Mouse (Mus musculus): ENCODE measurements at regions not wholly inside any gene's neighbourhood (a gene's known extent, or its start where the extent isn't known, plus 50 kb on each side); places are given as distances from the start of the nearest gene placed in this dataset.

DNA sequence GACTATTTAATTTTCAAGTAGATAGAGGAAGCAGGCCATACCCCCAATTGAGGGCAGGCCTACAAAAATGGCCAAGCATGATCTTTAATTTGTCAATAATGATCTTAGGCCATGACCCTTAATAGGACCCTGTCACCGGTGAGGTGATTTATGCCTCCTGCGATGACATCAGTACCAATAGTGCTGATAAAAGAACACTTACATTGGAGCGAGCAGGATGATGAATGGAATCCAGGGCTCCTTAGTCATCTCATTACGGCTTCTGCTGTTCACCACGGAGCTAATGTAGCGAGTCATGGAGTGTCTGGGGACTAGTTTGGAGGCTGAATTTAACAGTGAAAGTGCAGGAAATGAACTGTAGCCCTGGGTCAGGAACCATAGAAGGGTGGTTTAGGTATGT is 308.6 kb downstream of the En1 start:
- DNase-seq (ENCODE audit: low read depth), result no peak

DNA sequence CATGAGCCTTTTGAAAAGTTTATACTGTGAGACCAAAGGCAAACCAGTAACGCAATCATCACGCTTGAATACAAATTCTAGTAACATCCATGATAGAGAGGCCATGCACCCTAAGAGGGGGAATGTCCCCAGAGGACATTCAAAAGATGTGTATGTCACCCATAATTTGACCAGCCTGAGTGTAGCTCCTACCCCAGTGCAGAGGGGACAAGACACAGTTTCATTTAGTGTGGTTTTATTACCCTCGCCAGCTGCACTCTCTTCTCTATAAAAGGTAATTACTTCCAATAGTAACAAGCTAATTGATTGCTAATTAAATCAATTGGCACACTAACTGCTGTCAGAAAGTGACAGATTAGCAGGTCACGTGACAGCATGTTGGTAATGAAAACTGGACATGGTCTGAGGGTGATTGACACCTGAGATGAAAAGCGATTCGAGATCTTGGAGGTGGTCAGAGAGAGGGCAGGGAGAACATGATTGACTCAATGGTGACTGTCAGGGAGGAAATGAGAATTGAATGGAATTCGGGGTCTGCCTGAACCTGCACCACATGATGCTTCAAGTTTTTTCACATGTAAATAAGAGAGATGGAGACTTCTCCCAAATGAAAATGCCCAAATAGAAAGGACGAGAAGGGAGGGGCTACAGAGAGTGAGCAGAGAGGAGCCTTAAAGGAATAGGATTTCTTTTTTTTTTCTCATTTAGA is 309.9 kb downstream of the En1 start:
- no peak for DNase-seq (ENCODE audit: low read depth)

DNA sequence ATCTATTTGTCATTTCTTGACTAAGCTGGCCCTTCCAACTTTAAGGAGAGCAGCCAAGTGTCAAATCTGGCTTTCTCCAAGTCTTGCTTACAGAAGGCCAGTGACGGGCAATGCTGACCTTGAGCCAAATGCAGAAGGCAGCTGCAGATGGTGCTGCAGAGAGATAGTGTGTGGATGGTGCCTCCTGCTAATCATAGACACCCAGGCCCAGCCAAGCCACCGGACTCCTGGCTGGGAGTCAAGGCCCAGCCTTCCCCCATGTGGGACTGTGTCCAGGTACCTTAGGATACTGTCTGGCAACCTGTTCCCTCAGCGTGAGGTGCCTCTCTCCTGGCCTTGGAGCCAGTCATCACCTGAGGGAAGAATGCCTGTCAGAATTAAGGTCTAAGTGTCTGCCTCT is 319.3 kb downstream of the En1 start:
- DNase-seq (ENCODE audit: low read depth), result no peak

DNA sequence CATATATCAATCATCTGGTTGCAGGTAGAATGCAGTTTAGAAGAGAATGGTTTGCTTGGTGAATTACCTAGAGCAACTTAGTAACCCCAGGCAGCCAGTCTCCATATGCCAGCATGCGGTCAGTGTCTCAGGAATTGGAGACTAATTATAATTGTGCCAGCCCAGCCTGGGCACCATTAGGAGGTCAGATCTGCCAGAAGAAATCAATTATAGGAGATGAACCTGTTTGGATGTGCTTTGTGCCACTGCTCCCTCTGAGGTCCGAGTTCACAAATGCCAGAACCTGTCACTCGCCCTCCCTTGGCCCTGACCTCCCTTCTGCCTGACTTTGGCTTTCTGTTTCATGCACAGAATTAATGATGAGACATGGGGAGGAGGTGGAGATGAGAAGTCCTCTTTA is 323.1 kb downstream of the En1 start:
- DNase-seq (ENCODE audit: low read depth), result no peak

DNA sequence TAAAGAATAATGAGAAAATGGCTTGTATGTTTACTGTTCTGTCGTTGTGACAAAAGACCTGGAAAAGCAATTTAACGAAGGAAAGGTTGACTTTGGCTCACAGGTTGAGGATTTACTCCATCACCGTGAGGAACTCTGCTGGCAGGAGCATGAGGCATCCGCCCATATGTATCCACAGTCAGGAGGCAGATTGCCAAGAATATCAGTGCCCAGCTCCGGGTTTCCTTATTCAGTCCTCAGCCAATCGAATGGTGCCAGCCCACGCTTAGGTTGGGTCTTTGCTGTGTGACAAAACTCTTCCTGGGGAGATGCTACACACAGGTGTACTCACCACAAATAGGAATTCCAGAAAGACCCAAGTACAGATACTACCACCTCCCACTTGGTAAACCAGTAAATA is 327.9 kb downstream of the En1 start:
- DNase-seq (ENCODE audit: low read depth), result no peak

DNA sequence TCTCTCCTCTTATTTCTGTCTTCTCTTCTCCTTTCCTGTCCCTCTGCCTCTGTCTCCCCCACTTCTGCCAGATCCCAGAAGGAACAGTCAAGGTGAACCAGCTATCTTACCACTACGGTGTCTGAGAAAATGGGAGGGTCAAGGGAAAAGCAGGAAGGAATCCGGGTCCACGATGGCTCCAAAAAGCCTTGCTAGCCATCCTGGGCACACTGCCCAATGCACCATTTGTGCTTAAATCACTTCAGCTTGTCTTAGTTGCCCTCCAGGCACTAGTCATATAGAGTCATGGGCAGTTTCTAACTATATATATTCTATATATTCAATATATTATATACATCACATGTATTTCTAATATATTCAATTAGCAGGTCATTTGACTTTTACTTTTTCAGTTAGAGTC is 333.1 kb downstream of the En1 start:
- DNase-seq (ENCODE audit: low read depth), result no peak

DNA sequence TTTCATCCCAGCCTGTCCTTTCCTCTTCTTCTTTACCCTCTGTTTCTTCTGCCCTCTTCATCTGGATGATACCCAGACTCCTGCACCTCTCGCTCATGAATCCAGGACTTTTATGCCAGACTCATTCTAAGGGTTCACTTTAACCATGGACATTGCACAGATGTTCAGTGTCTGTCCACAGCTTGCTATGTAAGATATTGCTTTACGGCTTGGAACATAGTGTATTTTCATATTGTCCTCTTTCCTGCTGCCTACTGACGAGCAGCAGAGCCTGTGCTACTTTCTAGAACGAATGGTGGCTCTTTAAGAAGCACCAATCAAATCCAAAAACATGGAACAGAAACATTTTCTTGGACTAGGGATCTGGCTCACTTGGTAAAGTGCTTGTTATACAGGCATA is 341.5 kb downstream of the En1 start:
- no peak for DNase-seq (ENCODE audit: low read depth)

DNA sequence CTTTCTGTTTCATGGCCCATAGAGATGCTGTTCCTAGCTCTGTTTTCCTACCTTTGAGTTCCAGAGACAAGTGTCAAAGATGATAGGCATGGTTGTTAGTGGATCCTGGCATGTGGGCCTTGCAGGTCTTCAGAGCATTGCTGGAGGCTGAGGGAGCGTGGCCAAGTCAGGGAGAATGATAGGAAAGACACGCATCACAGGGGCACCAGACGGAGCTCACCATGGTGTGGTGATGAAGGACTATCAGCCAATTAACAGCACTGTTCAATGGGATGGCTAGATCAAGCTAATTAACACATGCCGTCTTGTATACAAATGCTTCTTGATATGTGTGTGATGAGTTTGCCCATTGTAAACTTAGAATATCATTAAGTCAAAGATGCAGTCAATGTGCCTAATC is 344.1 kb downstream of the En1 start:
- no peak for DNase-seq (ENCODE audit: low read depth)

DNA sequence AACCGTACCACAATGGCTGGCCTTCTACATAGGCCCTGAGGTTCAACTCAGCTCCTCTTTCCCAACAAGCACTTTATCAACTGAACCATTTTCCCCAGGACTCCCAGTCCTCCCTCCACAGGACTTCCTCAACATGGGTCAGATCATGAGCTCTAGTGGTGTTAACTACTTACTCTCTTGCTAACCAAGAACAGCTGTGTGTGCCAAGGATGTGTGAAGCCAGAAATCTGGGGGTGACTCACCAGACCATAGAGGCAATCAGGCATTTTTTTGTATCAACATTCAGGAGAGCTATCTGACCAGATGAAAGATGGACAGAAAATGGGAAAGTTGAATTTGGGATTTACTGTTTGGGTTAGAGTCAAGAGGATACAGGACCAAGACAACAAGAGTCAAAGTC is 359.0 kb downstream of the En1 start:
- no peak for DNase-seq (ENCODE audit: low read depth)

DNA sequence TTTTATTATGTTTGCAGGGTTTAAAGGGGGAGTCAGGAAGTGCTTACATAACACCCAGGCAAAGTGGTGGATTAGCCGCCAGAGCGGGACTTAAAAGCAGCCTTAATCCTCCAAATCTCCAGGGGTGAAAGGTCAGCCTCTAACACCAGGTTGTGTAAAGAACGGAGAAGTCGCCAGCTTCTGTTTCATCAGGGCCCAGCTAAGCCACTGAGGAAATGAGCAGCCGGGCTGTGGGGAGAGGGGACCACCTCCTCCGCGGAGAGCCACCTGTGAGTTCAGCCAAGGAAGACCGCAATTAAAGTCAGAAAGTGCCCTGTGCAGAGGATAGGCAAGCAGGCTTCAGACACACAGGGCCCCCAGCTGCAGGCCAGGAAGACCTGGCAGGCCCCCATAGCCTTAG is 359.8 kb downstream of the En1 start:
- DNase-seq (ENCODE audit: low read depth), result no peak

DNA sequence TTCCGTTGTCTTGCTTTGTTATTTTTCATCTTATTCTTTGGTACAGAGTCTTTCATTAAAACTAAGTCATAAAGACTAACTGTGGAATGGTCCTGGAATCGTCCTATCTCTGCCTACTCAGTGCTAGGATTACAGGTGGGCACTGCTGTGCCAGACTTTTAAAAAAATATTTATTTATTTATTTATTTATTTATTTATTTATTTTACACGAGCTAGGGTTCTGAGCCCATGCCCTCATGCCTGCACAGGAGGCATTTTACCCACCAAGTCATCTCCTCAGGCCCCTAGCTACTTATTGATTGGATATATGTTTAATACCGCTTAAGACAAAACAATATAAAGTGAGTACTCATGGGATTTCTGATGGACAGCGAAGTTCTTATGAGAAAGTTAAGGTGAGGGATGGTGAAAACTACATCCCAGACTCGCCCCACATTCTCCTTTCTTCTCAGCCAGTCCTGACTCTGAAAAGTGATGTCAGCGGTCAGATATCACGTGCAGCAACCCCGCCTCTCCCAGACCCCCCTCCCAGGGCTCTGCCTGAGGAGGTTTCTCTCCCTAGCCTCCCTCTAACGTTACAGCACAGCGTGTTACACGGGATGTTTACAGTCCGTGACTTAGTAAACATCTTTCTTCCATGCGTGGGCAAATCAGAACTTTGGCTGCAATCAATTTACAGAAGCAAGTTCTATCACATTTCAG is 361.4 kb downstream of the En1 start:
- no peak for DNase-seq (ENCODE audit: low read depth)

DNA sequence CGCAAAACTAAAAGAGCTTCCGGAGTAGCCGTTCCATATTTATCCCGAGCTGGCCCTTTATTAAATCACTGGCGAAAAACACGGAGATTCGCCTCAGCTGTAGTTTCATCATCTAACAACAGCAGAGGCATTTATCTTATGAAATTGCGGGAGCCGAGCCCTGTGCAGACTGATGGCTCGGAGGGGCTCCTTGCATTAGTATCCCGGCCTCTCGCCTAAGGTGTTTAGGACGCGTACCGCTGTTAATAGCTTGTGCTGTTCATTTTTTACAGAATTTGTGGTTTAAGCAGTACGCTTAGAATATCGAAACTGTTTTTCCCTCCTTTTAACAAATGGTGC is 361.9 kb downstream of the En1 start:
- DNase-seq (ENCODE audit: low read depth), result no peak

DNA sequence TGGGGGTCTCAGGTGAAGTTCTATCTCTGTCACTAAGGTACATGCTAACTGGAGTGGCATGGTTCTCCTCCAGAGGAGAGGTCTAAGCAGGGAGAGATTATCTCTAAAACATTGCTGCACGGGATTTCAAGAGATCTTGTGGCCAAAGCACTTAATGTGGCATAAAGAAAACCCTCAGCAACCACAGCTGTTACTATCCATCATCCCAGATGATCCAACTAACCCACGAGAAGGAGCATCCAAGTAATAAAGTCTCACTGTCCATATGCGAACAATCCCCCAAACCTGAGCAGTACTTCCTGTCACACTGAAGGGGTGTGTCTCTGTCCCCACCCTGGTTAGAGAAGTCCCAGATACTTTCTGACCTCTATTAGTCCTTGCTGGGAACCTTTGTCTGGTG is 363.9 kb downstream of the En1 start:
- DNase-seq (ENCODE audit: low read depth), result no peak

DNA sequence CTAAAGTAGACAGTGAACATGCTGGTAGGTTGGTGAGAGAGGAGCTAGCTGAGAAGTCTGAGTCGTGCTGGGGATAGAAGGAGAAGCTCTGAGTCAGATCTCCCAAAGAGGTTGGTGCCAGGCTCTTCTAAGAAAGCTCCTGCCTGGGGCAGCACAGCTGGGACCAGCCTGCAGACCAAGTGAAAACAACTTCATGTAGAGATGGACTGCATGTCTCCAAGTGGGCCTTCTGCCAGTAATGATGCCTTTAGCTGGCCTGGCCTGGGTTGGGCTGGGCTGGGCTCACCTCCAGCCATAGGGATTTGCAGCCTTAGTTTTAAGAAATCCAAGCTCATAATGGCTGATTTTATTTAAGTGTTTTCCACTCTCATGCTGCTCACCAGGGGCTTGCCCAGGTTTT is 357.7 kb downstream of the Insig2 start:
- no peak for DNase-seq (ENCODE audit: low read depth)

DNA sequence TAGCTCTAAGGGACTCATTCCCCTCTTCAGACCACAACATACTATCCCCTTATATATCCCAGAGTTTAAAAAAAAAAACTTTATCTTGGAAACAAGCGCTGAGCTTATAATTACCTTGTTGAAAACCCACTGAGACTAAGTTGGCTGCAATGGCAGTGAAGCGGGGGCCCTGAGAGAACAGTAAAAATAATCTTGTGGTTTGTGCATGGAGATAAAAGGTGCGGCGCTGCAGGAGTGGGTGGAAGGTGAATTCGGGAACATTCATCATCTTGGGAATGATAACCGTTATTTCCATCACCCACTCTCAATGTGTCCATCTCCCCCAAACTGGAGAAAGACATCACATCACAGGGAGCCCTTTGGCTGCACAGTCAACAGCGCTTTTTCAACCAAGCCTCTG is 327.9 kb downstream of the Insig2 start:
- DNase-seq (ENCODE audit: low read depth), result no peak

DNA sequence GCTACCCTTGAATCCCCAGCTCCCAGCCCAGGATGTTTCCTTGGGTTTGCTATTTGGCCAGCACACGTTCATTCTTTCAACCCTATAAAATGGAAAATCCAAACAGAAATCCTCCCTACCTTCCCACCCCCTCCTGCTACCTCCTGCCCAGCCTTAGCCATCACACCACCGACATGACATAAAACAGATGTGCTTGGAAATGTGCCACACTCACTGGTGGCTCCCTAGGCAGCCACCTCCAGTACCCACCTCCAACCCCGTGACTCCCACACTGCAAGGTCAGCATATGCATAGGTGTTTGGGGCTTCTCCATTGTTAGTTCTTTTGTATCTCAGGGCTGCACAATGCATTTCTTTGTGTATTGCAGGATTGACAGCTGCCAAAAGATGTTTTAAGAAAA is 327.2 kb downstream of the Insig2 start:
- no peak for DNase-seq (ENCODE audit: low read depth)

DNA sequence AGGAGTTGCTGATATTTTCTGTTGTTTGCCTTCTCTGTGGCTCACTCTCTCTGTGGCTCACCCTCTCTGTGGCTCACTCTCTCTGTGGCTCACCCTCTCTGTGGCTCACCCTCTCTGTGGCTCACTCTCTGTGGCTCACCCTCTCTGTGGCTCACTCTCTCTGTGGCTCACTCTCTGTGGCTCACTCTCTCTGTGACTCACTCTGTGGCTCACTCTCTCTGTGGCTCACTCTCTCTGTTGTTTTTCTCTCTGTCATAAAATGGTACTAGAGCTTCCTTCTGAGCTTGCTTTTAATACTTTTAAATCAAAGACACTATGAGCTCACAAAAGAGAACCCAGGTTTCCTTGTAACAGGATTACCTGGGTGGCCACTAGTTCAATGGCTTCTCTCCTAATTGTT is 320.3 kb downstream of the Insig2 start:
- DNase-seq (ENCODE audit: low read depth), result no peak

DNA sequence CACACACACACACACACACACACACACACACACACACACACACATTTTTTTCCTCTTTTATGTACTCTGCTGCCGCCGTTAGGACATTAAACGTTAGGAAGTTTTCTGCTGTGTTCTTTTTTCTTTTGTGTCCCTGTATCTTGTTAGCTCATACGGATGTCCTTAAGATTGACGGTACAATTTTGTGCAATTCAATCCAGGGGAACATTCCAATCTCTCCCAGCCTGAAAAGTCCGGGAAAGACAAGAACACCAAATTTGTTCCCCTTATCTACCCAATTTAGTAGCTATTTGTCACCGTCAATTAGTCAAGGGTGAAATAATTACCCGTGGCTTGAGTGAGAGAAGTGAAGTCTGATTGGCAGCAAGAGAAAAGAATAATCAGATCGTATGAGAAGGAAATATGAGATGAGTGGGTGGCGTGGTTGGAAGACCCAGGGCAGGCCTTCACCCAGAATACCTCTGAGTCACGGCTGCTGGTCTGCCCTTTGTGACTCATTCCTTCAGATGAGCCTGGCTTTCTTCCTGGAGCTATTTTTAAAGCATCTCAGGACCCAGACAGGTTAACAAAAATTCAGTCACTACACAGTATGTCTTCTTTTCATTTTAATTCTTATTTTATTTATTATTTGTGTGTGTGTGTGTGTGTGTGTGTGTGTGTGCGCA is 318.4 kb downstream of the Insig2 start:
- DNase-seq (ENCODE audit: low read depth), result no peak

DNA sequence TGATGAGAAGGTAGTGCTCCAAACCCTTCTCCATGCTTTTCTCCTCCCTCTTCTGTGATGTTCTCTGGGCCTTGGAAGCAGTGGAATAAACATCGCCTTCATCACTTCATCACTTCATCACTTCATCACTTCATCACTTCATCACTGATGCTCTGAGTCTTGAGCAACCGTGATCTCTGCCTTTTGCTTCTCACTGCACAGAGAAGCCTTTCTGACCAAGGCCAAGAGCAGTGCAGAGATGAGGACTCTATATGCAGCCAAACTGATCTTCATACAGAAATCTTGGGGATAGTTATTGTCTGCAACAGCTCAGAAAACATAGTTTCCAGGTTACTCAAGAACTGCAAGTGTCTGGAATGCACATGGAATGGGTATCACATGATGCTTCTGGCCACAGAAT is 303.0 kb downstream of the Insig2 start:
- no peak for DNase-seq (ENCODE audit: low read depth)

DNA sequence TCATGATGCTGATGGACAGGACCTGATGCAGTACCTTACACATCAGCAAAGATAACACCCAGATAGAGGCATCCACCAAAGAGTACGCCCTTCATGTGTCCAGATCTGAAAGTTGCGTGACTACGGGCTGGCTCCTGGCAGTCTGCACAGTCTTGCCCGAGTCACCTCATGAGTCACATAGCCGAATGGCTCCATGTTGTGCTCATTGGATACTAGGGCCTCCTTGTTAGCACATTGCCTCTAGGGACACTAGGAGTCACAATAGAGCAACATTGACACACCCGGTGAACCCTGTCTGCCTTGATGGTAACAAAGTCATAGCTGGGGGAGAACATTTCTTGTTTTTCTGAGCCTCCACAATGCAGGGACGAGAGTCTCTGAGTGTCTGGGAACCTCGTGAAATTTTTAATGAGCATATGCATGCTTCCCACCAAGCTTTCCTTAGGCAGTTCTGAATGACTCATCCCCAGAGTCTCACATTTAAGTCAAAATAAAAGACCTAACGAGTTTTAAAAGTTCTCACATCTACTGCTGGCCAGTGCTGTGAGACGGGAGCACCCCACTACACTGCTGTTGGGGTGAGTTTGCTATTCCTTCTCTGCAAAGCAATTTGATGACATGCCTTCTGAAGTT is 297.5 kb downstream of the Insig2 start:
- no peak for DNase-seq (ENCODE audit: low read depth)

DNA sequence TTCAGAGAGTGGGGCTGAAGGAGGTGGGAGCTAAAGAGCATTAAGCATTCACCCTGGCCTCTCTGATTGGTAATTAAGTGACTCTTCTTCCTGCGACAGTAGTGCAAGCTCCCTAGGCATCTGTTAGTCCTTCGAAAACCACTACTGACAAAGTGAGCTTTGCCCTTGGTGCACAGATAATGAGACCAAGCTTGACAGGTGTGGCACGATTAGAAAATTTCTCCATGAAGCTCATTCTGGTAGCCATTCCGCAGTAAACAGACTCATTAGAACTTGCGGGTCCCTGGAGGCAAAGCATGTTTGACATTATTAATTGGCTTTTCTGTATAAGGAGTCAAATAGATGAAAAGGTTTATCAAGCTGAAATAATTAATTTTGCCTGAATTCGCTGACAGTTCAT is 285.8 kb downstream of the Insig2 start:
- DNase-seq (ENCODE audit: low read depth), result no peak

DNA sequence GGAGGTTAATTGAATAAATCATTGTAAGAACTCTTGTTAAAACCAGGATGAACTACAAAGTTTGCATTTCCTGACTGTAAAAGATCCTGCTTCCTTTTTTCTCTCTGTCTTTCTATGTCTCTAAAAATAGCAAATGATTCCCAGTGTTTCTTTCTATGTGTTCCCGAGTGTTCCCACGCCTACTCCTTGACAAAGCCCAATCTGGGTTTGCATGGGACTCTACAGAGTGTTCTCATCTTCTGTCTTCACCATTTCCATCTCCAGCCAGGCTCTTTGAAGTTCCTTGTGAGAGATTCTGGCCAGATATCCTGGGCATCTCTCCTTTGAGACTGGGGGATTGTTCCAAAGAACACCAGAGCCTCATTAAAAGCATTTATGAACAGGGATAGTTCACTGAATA is 285.0 kb downstream of the Insig2 start:
- no peak for DNase-seq (ENCODE audit: low read depth)

DNA sequence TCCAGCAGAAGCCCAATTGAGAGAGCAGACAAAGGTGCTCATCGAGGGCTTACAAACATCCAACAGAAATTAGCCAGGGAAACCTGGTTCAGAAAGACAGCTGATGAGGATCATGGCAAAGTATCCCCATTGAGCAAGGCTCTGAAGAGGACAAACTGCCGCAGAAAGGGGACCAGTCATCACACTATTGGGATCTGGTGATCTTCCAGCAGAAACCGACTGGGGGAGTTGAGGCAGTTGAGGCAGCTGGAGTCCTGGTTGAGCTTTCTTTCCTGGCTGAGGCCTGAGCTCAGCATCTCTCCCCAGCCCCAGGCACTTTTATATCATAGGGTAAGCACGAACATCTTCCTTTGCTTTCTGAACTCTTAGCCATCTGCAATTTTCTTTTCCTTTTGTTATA is 282.7 kb downstream of the Insig2 start:
- DNase-seq (ENCODE audit: low read depth), result no peak

Measured in induced T-regulatory cell, adult 2 months (primary cell).